Mouse (Mus musculus) retina, postnatal 1 day (tissue): ENCODE data around the gene Ctnnal1.

Experiments used
- DNase-seq: peaks from one replicate; pipeline ENCODE4 v3.0.0-alpha.2; 2012

Ctnnal1 gene

GRCm38 (mm10) chr4:56856371-56856949 lies 8.5 kb downstream of the Ctnnal1 start:
- peak; percentile 75 for DNase-seq

GRCm38 (mm10) chr4:56855935-56856334 lies 9.1 kb downstream of the Ctnnal1 start:
- no peak for DNase-seq

- peak; percentile 41 for DNase-seq
Observed at GRCm38 (mm10) chr4:56850724-56851123, 14.3 kb downstream of the Ctnnal1 start.

- no peak for DNase-seq
Observed at GRCm38 (mm10) chr4:56848044-56848443, 16.9 kb downstream of the Ctnnal1 start.

- DNase-seq: no peak
Observed at GRCm38 (mm10) chr4:56847400-56847799, 17.6 kb downstream of the Ctnnal1 start.

GRCm38 (mm10) chr4:56845896-56846533 lies 19.0 kb downstream of the Ctnnal1 start:
- no peak for DNase-seq

GRCm38 (mm10) chr4:56844911-56845310 lies 20.1 kb downstream of the Ctnnal1 start:
- no peak for DNase-seq

GRCm38 (mm10) chr4:56843963-56844362 lies 21.0 kb downstream of the Ctnnal1 start:
- no peak for DNase-seq

- DNase-seq: no peak
Observed at GRCm38 (mm10) chr4:56842501-56842900, 22.5 kb downstream of the Ctnnal1 start.

- no peak for DNase-seq
Observed at GRCm38 (mm10) chr4:56840297-56840696, 24.7 kb downstream of the Ctnnal1 start.

- DNase-seq: no peak
Observed at GRCm38 (mm10) chr4:56837661-56838060, 27.3 kb downstream of the Ctnnal1 start.

- no peak for DNase-seq
Observed at GRCm38 (mm10) chr4:56831998-56832397, 33.0 kb downstream of the Ctnnal1 start.

GRCm38 (mm10) chr4:56831013-56831609 lies 33.9 kb downstream of the Ctnnal1 start:
- DNase-seq: no peak

- peak; percentile 67 for DNase-seq
Observed at GRCm38 (mm10) chr4:56829511-56829921, 35.5 kb downstream of the Ctnnal1 start.

- DNase-seq: no peak
Observed at GRCm38 (mm10) chr4:56828932-56829331, 36.1 kb downstream of the Ctnnal1 start.

GRCm38 (mm10) chr4:56824231-56824630 lies 40.8 kb downstream of the Ctnnal1 start:
- no peak for DNase-seq

GRCm38 (mm10) chr4:56820017-56820550 lies 44.9 kb downstream of the Ctnnal1 start:
- peak; percentile 48 for DNase-seq

- DNase-seq: no peak
Observed at GRCm38 (mm10) chr4:56815131-56815530, 49.9 kb downstream of the Ctnnal1 start.

- DNase-seq: no peak
Observed at GRCm38 (mm10) chr4:56812096-56812495, 52.9 kb downstream of the Ctnnal1 start.

GRCm38 (mm10) chr4:56811642-56812041 lies 53.3 kb downstream of the Ctnnal1 start:
- DNase-seq: no peak

GRCm38 (mm10) chr4:56809050-56809449 lies 55.9 kb downstream of the Ctnnal1 start:
- DNase-seq: no peak

- DNase-seq: no peak
Observed at GRCm38 (mm10) chr4:56802669-56803150, 62.3 kb downstream of the Ctnnal1 start.

GRCm38 (mm10) chr4:56801907-56802668 lies 62.9 kb downstream of the Ctnnal1 start, which contains the start of the genes Elp1 and Fam206a:
TSS of gene Elp1 (minus strand) at chr4:56802331.
TSS of gene Fam206a (plus strand) at chr4:56802345.
- peak; percentile 93 for DNase-seq
